Mouse (Mus musculus) lung, embryonic 16.5 days (tissue): ENCODE results near the gene Cmip. TPM values are rescaled to one million over a fixed set of nuclear protein-coding genes. Genes with fewer than 3 reads are reported as not detected.

ENCODE experiments used
- ATAC-seq: fragments of 200-750 bp; cut with Nextera tagmentation; 2 replicates; pipeline ENCODE4 v1.8.0; 2017; ENCODE audit warnings: low read depth, mild to moderate bottlenecking, moderate library complexity
- H3K27ac ChIP-seq: fragments of 300-500 bp; sonication (generic); 2 replicates; pipeline ENCODE4 v1.5.1; 2014; ENCODE audit warnings: mild to moderate bottlenecking, control low read depth, low read length
- H3K27me3 ChIP-seq: fragments of 300-500 bp; sonication (generic); 2 replicates; pipeline ENCODE4 v1.6.1; 2014; ENCODE audit warnings: low read depth, low read length, mixed read lengths; ENCODE audit not compliant: control insufficient read depth, insufficient read depth
- H3K36me3 ChIP-seq: fragments of 300-500 bp; sonication (generic); 2 replicates; pipeline ENCODE4 v1.6.1; 2014; ENCODE audit warnings: low read length; ENCODE audit not compliant: control insufficient read depth, insufficient read depth
- H3K4me1 ChIP-seq: fragments of 300-500 bp; sonication (generic); replicated peaks from 2 replicates; pipeline ENCODE4 v1.6.1; 2014; ENCODE audit warnings: low read length, mixed read lengths; ENCODE audit not compliant: control insufficient read depth, insufficient read depth
- H3K4me2 ChIP-seq: fragments of 300-500 bp; sonication (generic); 2 replicates; pipeline ENCODE4 v1.6.1; 2014; ENCODE audit warnings: low read depth, low read length, control low read depth
- H3K4me3 ChIP-seq: fragments of 300-500 bp; sonication (generic); 2 replicates; pipeline ENCODE4 v1.5.1; 2014; ENCODE audit warnings: mild to moderate bottlenecking, low read length, control low read depth
- H3K9ac ChIP-seq: fragments of 300-500 bp; sonication (generic); 2 replicates; pipeline ENCODE4 v1.6.1; 2014; ENCODE audit warnings: low read length, control low read depth
- H3K9me3 ChIP-seq: fragments of 300-500 bp; sonication (generic); 2 replicates; pipeline ENCODE4 v1.6.1; 2016; ENCODE audit warnings: low read length; ENCODE audit not compliant: control insufficient read depth
- WGBS: fragments of 180-500 bp; shearing (Covaris S2); extraction: QIAGEN DNeasy Blood & Tissue Kit; methylation state at CpG from one replicate; pipeline ENCODE4 v1.1.7; 2014; 5-methylcytosine and 5-hydroxymethylcytosine counted together
- polyA plus RNA-seq: library from polyadenylated mRNA; unstranded; fragments of >200 nt; fragmentation: Nextera tagmentation; extraction: Ambion mirVana; gene quantifications from 2 replicates; pipeline ENCODE4 v1.2.1, GENCODE M21; 2015

The Cmip gene
- polyA plus RNA-seq, 1 experiment from 2014 or later, result 11.3 TPM

GRCm38 (mm10) chr8:117253390-117254269 is 3.2 kb upstream of the Cmip start:
- H3K4me2 ChIP-seq, result no peak overlapping the region
- no peak overlapping the region for H3K9ac ChIP-seq
- no peak overlapping the region for H3K4me3 ChIP-seq
- no peaks in the 10 kb centered on the region for H3K36me3 ChIP-seq
- no peaks in the 10 kb centered on the region for H3K9me3 ChIP-seq
- H3K27ac ChIP-seq, result no peak overlapping the region
- WGBS, result 64% methylated on average over 17 of the region's 17 CpGs
- ATAC-seq, result no peak
- peaks cover 3% of the 10 kb centered on the region for H3K4me1 ChIP-seq
- no peaks in the 10 kb centered on the region for H3K27me3 ChIP-seq

DNA sequence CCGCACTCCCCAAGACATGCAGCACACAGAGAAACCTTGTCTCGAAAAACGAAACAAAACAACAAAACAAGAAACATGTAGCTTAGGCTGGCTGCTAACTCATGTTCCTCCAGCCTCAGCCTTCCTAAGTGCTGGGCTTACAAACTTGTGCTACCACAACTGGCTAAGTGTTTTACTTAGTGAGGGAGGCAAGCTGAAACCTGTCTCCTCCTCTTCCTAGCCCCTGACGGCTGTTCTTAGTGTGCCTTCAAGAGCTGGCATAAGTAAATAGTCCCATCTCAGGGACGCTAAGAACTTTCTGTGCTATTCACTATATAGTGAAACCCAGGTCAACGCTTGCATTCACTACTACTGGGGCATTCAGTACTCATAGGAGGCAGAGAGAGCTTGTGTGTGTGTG is 2.4 kb upstream of the Cmip start:
- H3K4me2 ChIP-seq, result no peak overlapping the region
- no peaks in the 10 kb centered on the region for H3K9me3 ChIP-seq
- peaks cover 12% of the 10 kb centered on the region for H3K4me1 ChIP-seq
- no peak overlapping the region for H3K4me3 ChIP-seq
- ATAC-seq, result no peak
- no peaks in the 10 kb centered on the region for H3K27me3 ChIP-seq
- H3K27ac ChIP-seq, result no peak overlapping the region
- 63% methylated on average over 6 of the region's 6 CpGs for WGBS
- H3K36me3 ChIP-seq, result no peaks in the 10 kb centered on the region
- H3K9ac ChIP-seq, result no peak overlapping the region

- H3K27ac ChIP-seq, result peak overlapping the region; percentile 86
- ATAC-seq, result peak; percentile 93
- H3K4me1 ChIP-seq, result peaks cover 29% of the 10 kb centered on the region
- peak overlapping the region; percentile 93 for H3K9ac ChIP-seq
- H3K9me3 ChIP-seq, result no peaks in the 10 kb centered on the region
- under 1% methylated on average over 60 of the region's 92 CpGs for WGBS
- peak overlapping the region; percentile 70 for H3K4me2 ChIP-seq
- peak overlapping the region; percentile 84 for H3K4me3 ChIP-seq
- no peaks in the 10 kb centered on the region for H3K36me3 ChIP-seq
- no peaks in the 10 kb centered on the region for H3K27me3 ChIP-seq
Observed at GRCm38 (mm10) chr8:117256292-117256938, 449 bp upstream of the Cmip start.

- Histone ChIP-seq H3K9ac (peak overlapping the region; percentile 93), H3K4me1 (peaks cover 44% of the 10 kb centered on the region), H3K9me3 (no peaks in the 10 kb centered on the region), H3K27me3 (no peaks in the 10 kb centered on the region), H3K4me3 (peak overlapping the region; percentile 84), H3K4me2 (peak overlapping the region; percentile 70), H3K36me3 (no peaks in the 10 kb centered on the region), H3K27ac (peak overlapping the region; percentile 86)
- no peak for ATAC-seq
- WGBS, result 1% methylated on average over 22 of the region's 22 CpGs
Observed at GRCm38 (mm10) chr8:117257821-117258575, 1.1 kb downstream of the Cmip start.

DNA sequence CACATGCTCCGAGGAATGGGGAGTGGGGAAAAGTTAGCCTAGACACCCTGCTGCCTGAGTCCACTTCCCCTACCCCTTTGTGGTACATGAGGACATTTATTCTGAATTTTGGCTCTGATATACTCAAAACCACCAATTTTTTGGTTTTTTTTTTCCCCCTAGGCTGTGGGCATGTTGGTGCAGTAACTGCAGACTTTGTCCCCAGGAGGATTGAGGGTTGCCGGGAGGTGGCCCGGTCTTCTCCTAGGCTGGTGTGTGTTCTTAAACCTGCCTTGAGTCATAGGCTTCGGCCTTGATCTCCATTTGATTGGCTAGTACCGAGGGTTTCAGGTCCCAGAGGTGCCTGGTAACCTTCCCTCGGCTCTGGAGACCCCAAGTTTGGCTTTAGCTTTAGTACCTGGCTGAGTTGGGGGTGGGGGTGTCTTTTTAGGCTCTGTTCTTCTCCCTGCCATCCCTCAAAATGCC is 1.7 kb downstream of the Cmip start:
- no peaks in the 10 kb centered on the region for H3K27me3 ChIP-seq
- peaks cover 50% of the 10 kb centered on the region for H3K4me1 ChIP-seq
- ATAC-seq, result no peak
- WGBS, result 29% methylated on average over 6 of the region's 6 CpGs
- peak overlapping the region; percentile 84 for H3K4me3 ChIP-seq
- no peaks in the 10 kb centered on the region for H3K9me3 ChIP-seq
- no peaks in the 10 kb centered on the region for H3K36me3 ChIP-seq
- H3K4me2 ChIP-seq, result peak overlapping the region; percentile 70
- peak overlapping the region; percentile 93 for H3K9ac ChIP-seq
- H3K27ac ChIP-seq, result peak overlapping the region; percentile 85

DNA sequence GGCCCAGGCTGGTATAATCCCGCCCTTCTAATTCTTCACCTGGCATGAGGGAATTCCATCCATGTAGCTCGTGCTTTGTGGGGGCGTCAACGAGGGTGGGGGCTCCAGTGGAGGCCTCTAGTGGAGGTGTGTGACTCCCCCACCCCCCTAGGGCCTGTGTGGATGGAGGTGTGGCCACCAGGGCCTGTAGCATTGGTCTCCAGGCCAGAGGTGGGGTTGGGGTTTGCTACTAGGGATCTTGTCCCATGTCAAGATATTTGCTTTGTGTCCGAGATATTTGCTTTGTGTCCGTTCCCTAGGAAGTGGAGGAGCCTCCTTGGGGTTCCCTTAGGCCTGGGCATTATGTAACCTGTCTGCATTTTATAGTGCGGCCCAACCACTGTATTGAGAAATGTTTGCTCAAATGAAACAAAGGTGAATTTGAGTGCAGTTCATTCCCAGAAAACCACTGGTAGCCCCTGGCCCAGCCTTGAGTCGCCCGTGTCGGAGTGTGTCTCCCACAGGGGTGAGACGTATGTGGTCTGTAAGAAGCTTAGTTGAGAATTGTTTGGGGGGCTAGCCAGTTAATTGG is 2.7 kb downstream of the Cmip start:
- WGBS, result 39% methylated on average over 11 of the region's 11 CpGs
- peak overlapping the region; percentile 93 for H3K9ac ChIP-seq
- no peaks in the 10 kb centered on the region for H3K36me3 ChIP-seq
- peaks cover 51% of the 10 kb centered on the region for H3K4me1 ChIP-seq
- H3K4me3 ChIP-seq, result peak overlapping the region; percentile 84
- H3K27ac ChIP-seq, result peak overlapping the region; percentile 85
- peak; percentile 21 for ATAC-seq
- H3K27me3 ChIP-seq, result no peaks in the 10 kb centered on the region
- peak overlapping the region; percentile 70 for H3K4me2 ChIP-seq
- no peaks in the 10 kb centered on the region for H3K9me3 ChIP-seq

- WGBS, result 29% methylated on average over 14 of the region's 14 CpGs
- peak overlapping the region; percentile 84 for H3K4me3 ChIP-seq
Observed at GRCm38 (mm10) chr8:117260234-117260929, 3.5 kb downstream of the Cmip start.

DNA sequence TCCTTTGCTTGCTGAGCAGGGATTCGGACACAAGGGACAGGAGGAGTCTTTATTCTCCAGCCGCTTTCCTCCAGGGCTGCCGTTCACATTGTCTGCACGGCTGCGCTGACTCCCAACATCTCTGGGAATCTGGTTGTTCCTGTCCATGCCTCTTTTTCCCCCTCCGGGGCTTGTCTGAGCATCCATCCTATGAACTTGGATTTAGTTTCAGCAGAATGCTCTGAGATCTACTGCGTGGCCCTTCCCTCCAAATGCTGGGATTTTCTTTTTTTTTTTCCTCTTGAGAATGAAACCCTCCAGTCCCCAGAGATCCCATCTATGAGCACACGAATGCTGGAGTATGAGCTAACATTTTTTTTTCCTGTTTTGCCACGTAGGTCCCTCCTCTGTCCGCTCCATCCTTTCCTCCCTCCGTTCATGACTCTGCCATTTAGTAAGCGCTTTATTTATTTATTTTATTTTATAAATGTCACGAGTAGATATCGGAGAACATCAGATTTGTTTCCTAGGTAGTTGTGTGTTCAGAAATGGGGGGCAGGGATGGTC is 4.1 kb downstream of the Cmip start:
- Histone ChIP-seq H3K4me3 (peak overlapping the region; percentile 84), H3K9ac (peak overlapping the region; percentile 54), H3K4me1 (peaks cover 56% of the 10 kb centered on the region)

More at GRCm38 (mm10) chr8:117260234-117260929, 3.5 kb downstream of the Cmip start:
- Histone ChIP-seq H3K27me3 (no peaks in the 10 kb centered on the region), H3K4me2 (peak overlapping the region; percentile 70), H3K36me3 (no peaks in the 10 kb centered on the region), H3K9me3 (no peaks in the 10 kb centered on the region), H3K27ac (peak overlapping the region; percentile 85), H3K4me1 (peaks cover 56% of the 10 kb centered on the region), H3K9ac (peak overlapping the region; percentile 52)
- ATAC-seq, result no peak

More for the DNA sequence above, 4.1 kb downstream of the Cmip start:
- H3K27me3 ChIP-seq, result no peaks in the 10 kb centered on the region
- H3K4me2 ChIP-seq, result peak overlapping the region; percentile 70
- no peak overlapping the region for H3K27ac ChIP-seq
- WGBS, result 34% methylated on average over 14 of the region's 14 CpGs
- H3K9me3 ChIP-seq, result no peaks in the 10 kb centered on the region
- H3K36me3 ChIP-seq, result no peaks in the 10 kb centered on the region
- ATAC-seq, result no peak
